Mouse (Mus musculus) hindbrain, embryonic 15.5 days (tissue): ENCODE results near the gene Pcx. TPM values are rescaled to one million over a fixed set of nuclear protein-coding genes. Genes with fewer than 3 reads are reported as not detected.

Experiments used
- ATAC-seq: fragments of 200-750 bp; cut with Nextera tagmentation; 2 replicates; pipeline ENCODE4 v1.8.0; 2017; ENCODE audit warnings: low read depth, moderate number of reproducible peaks, moderate TSS enrichment; ENCODE audit not compliant: low FRiP score
- H3K27ac ChIP-seq: fragments of 300-500 bp; sonication (generic); replicated peaks from 2 replicates; pipeline ENCODE4 v1.5.1; 2015; ENCODE audit warnings: mild to moderate bottlenecking, inconsistent platforms
- H3K27me3 ChIP-seq: fragments of 300-500 bp; sonication (generic); 2 replicates; pipeline ENCODE4 v1.6.1; 2015; ENCODE audit warnings: control low read depth, inconsistent platforms
- H3K36me3 ChIP-seq: fragments of 300-500 bp; sonication (generic); 2 replicates; pipeline ENCODE4 v1.6.1; 2015; ENCODE audit warnings: control low read depth, inconsistent platforms
- H3K4me1 ChIP-seq: fragments of 300-500 bp; sonication (generic); replicated peaks from 2 replicates; pipeline ENCODE4 v1.6.1; 2015; ENCODE audit warnings: control low read depth, inconsistent platforms
- H3K4me2 ChIP-seq: fragments of 300-500 bp; sonication (generic); 2 replicates; pipeline ENCODE4 v1.6.1; 2015; ENCODE audit warnings: moderate library complexity, mild to moderate bottlenecking, inconsistent platforms
- H3K4me3 ChIP-seq: fragments of 300-500 bp; sonication (generic); 2 replicates; pipeline ENCODE4 v1.5.1; 2015; ENCODE audit warnings: mild to moderate bottlenecking, inconsistent platforms
- H3K9ac ChIP-seq: fragments of 300-500 bp; sonication (generic); 2 replicates; pipeline ENCODE4 v1.6.1; 2015; ENCODE audit warnings: inconsistent platforms
- H3K9me3 ChIP-seq: fragments of 300-500 bp; sonication (generic); 2 replicates; pipeline ENCODE4 v1.6.1; 2016; ENCODE audit warnings: control low read depth, inconsistent platforms
- WGBS: fragments of 180-500 bp; shearing (Covaris S2); methylation state at CpG from one replicate; pipeline ENCODE4 v1.1.7; 2015; 5-methylcytosine and 5-hydroxymethylcytosine counted together
- polyA plus RNA-seq: library from polyadenylated mRNA; unstranded; fragments of >200 nt; fragmentation: Nextera tagmentation; extraction: Ambion mirVana; gene quantifications from 2 replicates; pipeline ENCODE4 v1.2.1, GENCODE M21; 2015

Pcx gene
- polyA plus RNA-seq, 1 experiment from 2014 or later = 43.8 TPM

GRCm38 (mm10) chr19:4498062-4498933 lies 12.0 kb upstream of the Pcx start, which contains the start of gene 2010003K11Rik:
2010003K11Rik (minus strand) TSS chr19:4498583.
- Histone ChIP-seq H3K4me2 (0 out of 2 replicates have a peak within 1 kb of the TSS, but pooled peaks have one; percentile 26), H3K4me1 (peaks cover 9% of the 10 kb centered on the region), H3K36me3 (no peaks in the 10 kb centered on the region), H3K27ac (no peak within 1 kb of the TSS), H3K9ac (no peak within 1 kb of the TSS), H3K9me3 (no peaks in the 10 kb centered on the region), H3K4me3 (no peak within 1 kb of the TSS), H3K27me3 (no peaks in the 10 kb centered on the region)
- no peak for ATAC-seq
- WGBS = 51% methylated on average over 16 of the region's 16 CpGs

DNA sequence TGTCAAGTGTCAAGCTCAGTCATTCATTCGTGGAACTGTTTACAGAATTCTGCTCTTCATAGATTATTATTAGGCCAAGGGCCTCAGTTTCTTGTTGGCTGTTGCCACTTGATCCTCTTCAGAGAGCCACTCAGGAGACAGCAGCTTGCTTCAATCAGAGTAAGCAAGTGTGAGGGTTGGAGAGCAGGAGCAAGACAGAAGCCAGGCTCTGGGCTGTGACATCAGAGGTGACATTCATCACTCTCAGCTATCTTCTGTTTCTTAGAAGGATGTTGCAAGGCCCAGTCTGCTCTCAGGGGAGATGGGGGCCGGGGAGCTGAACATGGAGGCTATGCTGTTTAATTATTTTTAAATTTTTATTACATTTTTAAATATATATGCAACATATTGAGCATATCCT lies 7.6 kb upstream of the Pcx start:
- Histone ChIP-seq H3K36me3 (no peaks in the 10 kb centered on the region), H3K4me1 (peaks cover 7% of the 10 kb centered on the region), H3K27me3 (no peaks in the 10 kb centered on the region), H3K4me3 (no peak overlapping the region), H3K9ac (no peak overlapping the region), H3K4me2 (no peak overlapping the region), H3K9me3 (no peaks in the 10 kb centered on the region), H3K27ac (no peak overlapping the region)
- no peak for ATAC-seq
- WGBS = 79% methylated on average over 2 of the region's 2 CpGs

DNA sequence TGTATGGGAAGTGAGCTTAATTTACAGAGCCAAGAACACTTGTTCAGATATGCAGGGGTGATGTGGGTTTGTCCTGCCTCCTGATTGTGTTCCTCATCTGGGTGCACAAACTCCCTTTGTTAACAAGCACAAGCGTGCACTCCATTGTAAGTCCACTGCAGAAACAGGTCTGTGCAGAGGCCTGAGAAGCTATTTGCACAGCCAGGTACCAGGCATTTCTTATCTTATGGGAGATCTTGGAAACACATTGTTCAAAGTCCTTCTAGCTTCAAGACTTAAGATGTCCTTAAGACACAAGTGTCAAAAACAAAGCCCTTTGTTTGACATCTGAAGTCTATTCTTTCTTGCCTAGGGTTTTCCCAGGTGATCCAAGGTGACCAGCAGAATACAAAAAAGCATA lies 5.4 kb upstream of the Pcx start:
- Histone ChIP-seq H3K27ac (no peak overlapping the region), H3K9ac (no peak overlapping the region), H3K4me2 (no peak overlapping the region), H3K36me3 (no peaks in the 10 kb centered on the region), H3K9me3 (no peaks in the 10 kb centered on the region), H3K27me3 (no peaks in the 10 kb centered on the region), H3K4me1 (peaks cover 5% of the 10 kb centered on the region), H3K4me3 (no peak overlapping the region)
- ATAC-seq = no peak
- 94% methylated on average over 1 of the region's 1 CpGs for WGBS

DNA sequence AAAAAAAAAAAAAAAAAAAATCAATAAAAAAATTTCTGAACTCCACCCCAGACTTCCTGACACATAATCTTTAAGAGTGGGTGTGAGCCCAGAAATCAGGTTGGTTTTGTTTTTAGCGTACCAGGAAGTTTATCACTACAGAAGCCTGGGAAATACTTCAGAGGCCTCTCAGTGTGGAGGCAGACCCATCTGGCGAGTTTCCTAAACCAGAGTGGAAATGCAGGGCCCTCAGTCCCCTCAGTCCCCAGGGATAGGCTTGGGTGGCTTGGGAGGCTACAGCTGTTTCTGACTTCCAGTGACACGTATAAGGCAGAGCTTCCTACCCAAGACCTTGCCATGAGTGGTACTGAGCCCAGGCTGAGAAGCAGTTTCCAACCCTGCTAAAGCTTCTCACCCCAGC lies 2.5 kb upstream of the Pcx start:
- WGBS = 71% methylated on average over 3 of the region's 3 CpGs
- Histone ChIP-seq H3K9ac (no peak overlapping the region), H3K9me3 (no peaks in the 10 kb centered on the region), H3K4me2 (no peak overlapping the region), H3K4me3 (no peak overlapping the region), H3K27me3 (no peaks in the 10 kb centered on the region), H3K27ac (no peak overlapping the region), H3K4me1 (peaks cover 12% of the 10 kb centered on the region), H3K36me3 (no peaks in the 10 kb centered on the region)
- no peak for ATAC-seq

DNA sequence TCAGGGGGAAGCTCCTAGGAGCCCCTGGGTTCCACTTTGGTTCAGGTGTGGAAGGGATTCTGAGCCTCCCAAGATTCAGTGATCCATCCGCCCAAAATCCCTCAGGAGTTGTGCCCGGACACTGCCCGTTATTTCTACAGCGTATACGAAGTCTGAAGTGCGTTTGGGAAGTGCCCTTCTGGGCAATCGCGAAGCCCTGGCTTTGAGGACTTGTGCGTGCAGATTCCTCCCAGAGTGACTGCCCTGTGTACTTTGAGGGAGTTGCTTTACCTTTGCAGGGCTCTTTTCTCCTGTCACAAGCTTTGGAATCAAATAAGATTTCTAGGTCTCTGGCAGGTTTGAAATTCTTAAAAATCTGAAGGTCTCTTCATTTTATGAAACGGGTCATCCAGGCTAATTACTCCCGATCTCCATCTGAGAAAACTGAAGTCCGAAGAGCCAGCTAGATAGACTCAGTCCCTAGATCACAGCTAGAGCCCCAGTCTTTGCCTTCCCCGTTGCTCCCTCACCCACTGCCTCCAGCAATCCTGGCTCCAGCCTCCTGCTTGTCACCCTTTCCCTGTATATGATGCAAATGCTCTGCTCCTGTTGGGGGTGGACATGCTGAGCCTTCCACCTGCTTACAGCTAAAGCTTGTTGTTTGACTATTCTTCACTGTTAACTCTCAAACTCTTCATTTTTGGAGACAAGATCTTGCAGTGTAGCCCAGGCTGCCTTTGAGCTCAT lies 1.0 kb downstream of the Pcx start:
- no peak for ATAC-seq
- no peak overlapping the region for H3K27ac ChIP-seq
- 10% methylated on average over 13 of the region's 13 CpGs for WGBS
- no peak overlapping the region; the same call in 1 of the 2 replicates for H3K9ac ChIP-seq
- no peaks in the 10 kb centered on the region for H3K36me3 ChIP-seq
- peaks cover 20% of the 10 kb centered on the region for H3K4me1 ChIP-seq
- H3K4me2 ChIP-seq = peak overlapping the region; percentile 89
- H3K9me3 ChIP-seq = no peaks in the 10 kb centered on the region
- peak overlapping the region; percentile 70 for H3K4me3 ChIP-seq
- no peaks in the 10 kb centered on the region for H3K27me3 ChIP-seq

DNA sequence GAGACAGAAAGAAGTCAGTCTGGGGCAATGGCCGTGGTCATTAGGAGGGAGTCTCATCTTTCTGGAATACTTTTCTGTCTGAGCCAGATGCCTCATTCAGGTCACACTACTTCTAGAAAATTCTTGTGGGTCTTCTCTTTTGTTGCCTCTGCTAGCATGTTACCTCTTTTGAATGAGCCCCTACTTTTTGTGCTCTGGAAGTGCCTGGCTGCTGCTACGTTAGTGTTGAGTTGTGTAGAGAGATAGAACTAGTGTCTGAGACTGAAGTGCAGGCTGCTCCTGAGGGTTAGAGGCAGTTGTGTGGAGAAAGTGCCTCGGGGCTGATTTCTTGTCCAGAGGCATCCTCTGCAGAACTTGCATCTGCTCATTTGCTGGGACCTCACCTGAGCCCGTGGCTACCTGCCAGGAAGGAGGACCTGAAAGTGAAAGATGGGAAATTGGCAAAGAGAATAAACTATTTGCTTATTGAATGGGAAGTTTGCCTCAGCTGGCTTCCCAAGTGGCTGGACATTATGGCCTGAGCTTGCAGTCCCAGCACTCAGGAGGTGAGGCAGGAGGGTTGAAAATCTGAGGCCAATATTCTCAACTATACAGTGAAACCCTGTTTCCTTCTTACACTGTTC lies 3.1 kb downstream of the Pcx start:
- peaks cover 20% of the 10 kb centered on the region for H3K4me1 ChIP-seq
- no peak overlapping the region for H3K27ac ChIP-seq
- H3K4me3 ChIP-seq = no peak overlapping the region
- H3K9ac ChIP-seq = no peak overlapping the region
- no peaks in the 10 kb centered on the region for H3K9me3 ChIP-seq
- no peak for ATAC-seq
- H3K4me2 ChIP-seq = no peak overlapping the region
- whole genome bisulfite sequencing = 75% methylated on average over 4 of the region's 4 CpGs
- H3K36me3 ChIP-seq = no peaks in the 10 kb centered on the region
- H3K27me3 ChIP-seq = no peaks in the 10 kb centered on the region

DNA sequence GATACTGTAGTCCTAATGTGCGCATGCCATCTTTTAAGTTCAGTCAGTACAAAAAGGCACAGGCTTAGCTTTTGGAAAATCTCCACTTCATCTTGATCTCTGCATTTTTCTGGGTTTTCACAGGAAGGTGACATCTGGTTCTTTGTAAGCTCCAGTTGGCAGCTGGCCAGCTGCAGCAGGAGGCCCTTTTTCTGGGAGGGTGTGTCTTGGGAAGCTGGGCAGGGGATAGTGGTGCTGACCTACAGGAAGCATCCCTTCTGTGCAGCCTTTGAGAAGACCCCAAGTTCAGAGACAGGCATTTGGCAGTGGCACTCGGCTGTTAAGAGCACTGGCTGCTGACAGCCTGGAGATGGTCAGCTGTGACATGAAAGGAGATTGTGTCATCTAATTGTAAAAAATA lies 5.5 kb downstream of the Pcx start:
- Histone ChIP-seq H3K4me3 (no peak overlapping the region), H3K27me3 (no peaks in the 10 kb centered on the region), H3K36me3 (no peaks in the 10 kb centered on the region), H3K9me3 (no peaks in the 10 kb centered on the region), H3K4me1 (peaks cover 12% of the 10 kb centered on the region), H3K4me2 (no peak overlapping the region), H3K27ac (peak overlapping the region; percentile 32), H3K9ac (no peak overlapping the region)
- ATAC-seq = peak; percentile 61; the same call in 1 of the 2 replicates
- 46% methylated on average over 2 of the region's 2 CpGs for WGBS

GRCm38 (mm10) chr19:4516288-4516687 lies 6.0 kb downstream of the Pcx start:
- Histone ChIP-seq H3K4me2 (no peak overlapping the region), H3K9me3 (no peaks in the 10 kb centered on the region), H3K4me1 (peaks cover 8% of the 10 kb centered on the region), H3K36me3 (no peaks in the 10 kb centered on the region), H3K27me3 (no peaks in the 10 kb centered on the region), H3K4me3 (no peak overlapping the region), H3K27ac (peak overlapping the region; percentile 32; the same call in 1 of the 2 replicates), H3K9ac (no peak overlapping the region)
- 72% methylated on average over 2 of the region's 2 CpGs for WGBS
- no peak for ATAC-seq

- H3K9ac ChIP-seq = no peak overlapping the region
- H3K36me3 ChIP-seq = no peaks in the 10 kb centered on the region
- no peak overlapping the region for H3K27ac ChIP-seq
- no peaks in the 10 kb centered on the region for H3K9me3 ChIP-seq
- ATAC-seq = no peak
- WGBS = 82% methylated on average over 1 of the region's 1 CpGs
- no peak overlapping the region for H3K4me3 ChIP-seq
- H3K4me2 ChIP-seq = no peak overlapping the region
- no peaks in the 10 kb centered on the region for H3K27me3 ChIP-seq
- H3K4me1 ChIP-seq = peaks cover 8% of the 10 kb centered on the region
Observed at GRCm38 (mm10) chr19:4517483-4517882, 7.2 kb downstream of the Pcx start.

DNA sequence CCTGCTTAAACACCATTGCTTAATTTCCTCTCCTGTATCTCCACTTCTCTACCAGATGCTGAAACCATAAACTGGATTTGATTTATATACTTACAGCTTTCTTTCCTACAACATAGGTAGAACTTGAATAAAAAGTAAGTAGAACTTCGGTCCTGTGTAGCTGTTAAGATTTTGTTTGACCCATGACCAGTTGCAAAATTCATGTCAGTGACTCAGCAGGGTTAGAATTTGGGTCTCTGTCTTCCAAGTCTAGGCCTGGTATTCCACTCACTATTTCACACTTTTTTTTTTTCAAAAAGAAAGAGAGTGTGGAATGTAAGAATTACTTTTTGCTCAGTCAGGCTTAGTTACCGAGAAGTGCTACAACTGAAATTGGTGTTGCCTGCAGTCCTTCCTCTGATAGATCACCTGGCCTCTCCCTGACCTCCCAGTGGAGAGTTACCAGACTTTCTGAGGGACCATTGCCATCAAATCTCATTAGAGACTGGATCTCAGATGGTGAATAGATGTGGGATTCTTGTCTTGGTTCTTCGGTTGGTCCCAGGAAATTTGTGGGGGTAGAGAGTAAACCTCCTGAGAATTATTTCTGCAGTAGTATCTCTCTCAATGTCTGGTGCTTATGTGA lies 11.3 kb downstream of the Pcx start:
- H3K4me2 ChIP-seq = no peak overlapping the region
- no peak overlapping the region for H3K27ac ChIP-seq
- no peak for ATAC-seq
- 94% methylated on average over 3 of the region's 3 CpGs for WGBS
- no peak overlapping the region for H3K9ac ChIP-seq
- H3K4me3 ChIP-seq = no peak overlapping the region
- no peaks in the 10 kb centered on the region for H3K4me1 ChIP-seq
- no peaks in the 10 kb centered on the region for H3K36me3 ChIP-seq
- H3K9me3 ChIP-seq = no peaks in the 10 kb centered on the region
- no peaks in the 10 kb centered on the region for H3K27me3 ChIP-seq

- Histone ChIP-seq H3K27me3 (no peaks in the 10 kb centered on the region), H3K27ac (no peak overlapping the region), H3K36me3 (no peaks in the 10 kb centered on the region), H3K9ac (no peak overlapping the region), H3K4me2 (no peak overlapping the region), H3K4me1 (no peaks in the 10 kb centered on the region), H3K4me3 (no peak overlapping the region), H3K9me3 (no peaks in the 10 kb centered on the region)
- ATAC-seq = no peak
- WGBS = 92% methylated on average over 2 of the region's 2 CpGs
Observed at GRCm38 (mm10) chr19:4534646-4535045, 24.4 kb downstream of the Pcx start.

DNA sequence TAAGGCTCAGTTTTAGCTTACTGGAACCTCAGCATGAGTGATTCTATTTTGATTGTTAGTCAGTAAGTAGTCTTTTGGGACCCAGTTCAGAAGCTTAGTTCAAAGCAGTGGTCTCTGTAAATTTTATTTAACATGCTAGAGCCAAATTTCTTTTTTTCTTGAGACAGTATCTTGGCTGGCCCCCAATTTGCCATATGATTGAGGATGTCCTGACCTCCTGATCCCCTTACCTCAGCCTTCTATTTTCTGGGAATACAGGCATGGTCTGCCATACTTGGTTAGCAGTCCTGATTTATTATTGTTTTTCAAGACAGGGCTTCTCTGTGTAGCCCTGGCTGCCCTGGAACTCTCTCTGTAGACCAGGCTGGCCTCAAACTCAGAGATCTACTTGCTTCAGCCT lies 25.6 kb downstream of the Pcx start:
- no peak for ATAC-seq
- H3K4me1 ChIP-seq = no peaks in the 10 kb centered on the region
- no peak overlapping the region for H3K27ac ChIP-seq
- H3K9ac ChIP-seq = no peak overlapping the region
- no peaks in the 10 kb centered on the region for H3K27me3 ChIP-seq
- no peaks in the 10 kb centered on the region for H3K36me3 ChIP-seq
- H3K4me2 ChIP-seq = no peak overlapping the region
- H3K9me3 ChIP-seq = no peaks in the 10 kb centered on the region
- no peak overlapping the region for H3K4me3 ChIP-seq
